Mouse (Mus musculus) stomach, embryonic 15.5 days (tissue): ENCODE results near the gene Ctsa. TPM values are rescaled to one million over a fixed set of nuclear protein-coding genes. Genes with fewer than 3 reads are reported as not detected.
"Not testable (repeated sequence)": the region's sequence is repeated elsewhere in the genome, so short reads cannot be mapped to it uniquely, and the experiment has no call there.

ENCODE experiments used
- ATAC-seq: fragments of 200-750 bp; cut with Nextera tagmentation; 2 replicates; pipeline ENCODE4 v1.8.0; 2017; ENCODE audit warnings: low read depth, moderate number of reproducible peaks, moderate TSS enrichment; ENCODE audit not compliant: insufficient read depth, low FRiP score
- H3K27ac ChIP-seq: fragments of 300-500 bp; sonication (generic); 2 replicates; pipeline ENCODE4 v1.5.1; 2015; ENCODE audit warnings: mild to moderate bottlenecking, inconsistent platforms
- H3K27me3 ChIP-seq: fragments of 300-500 bp; sonication (generic); replicated peaks from 2 replicates; pipeline ENCODE4 v1.6.1; 2015; ENCODE audit warnings: inconsistent platforms
- H3K36me3 ChIP-seq: fragments of 300-500 bp; sonication (generic); 2 replicates; pipeline ENCODE4 v1.6.1; 2015; ENCODE audit warnings: inconsistent platforms
- H3K4me1 ChIP-seq: fragments of 300-500 bp; sonication (generic); 2 replicates; pipeline ENCODE4 v1.6.1; 2015; ENCODE audit warnings: inconsistent platforms
- H3K4me2 ChIP-seq: fragments of 300-500 bp; sonication (generic); 2 replicates; pipeline ENCODE4 v1.6.1; 2015; ENCODE audit warnings: mild to moderate bottlenecking, inconsistent platforms
- H3K4me3 ChIP-seq: fragments of 300-500 bp; sonication (generic); replicated peaks from 2 replicates; pipeline ENCODE4 v1.5.1; 2015; ENCODE audit warnings: inconsistent platforms
- H3K9ac ChIP-seq: fragments of 300-500 bp; sonication (generic); 2 replicates; pipeline ENCODE4 v1.6.1; 2015; ENCODE audit warnings: inconsistent platforms
- H3K9me3 ChIP-seq: fragments of 300-500 bp; sonication (generic); 2 replicates; pipeline ENCODE4 v1.6.1; 2016; ENCODE audit warnings: inconsistent platforms
- WGBS: fragments of 180-500 bp; shearing (Covaris S2); methylation state at CpG from one replicate; pipeline ENCODE4 v1.1.7; 2015; 5-methylcytosine and 5-hydroxymethylcytosine counted together
- polyA plus RNA-seq: library from polyadenylated mRNA; unstranded; fragments of >200 nt; fragmentation: Nextera tagmentation; extraction: Ambion mirVana; gene quantifications from 2 replicates; pipeline ENCODE4 v1.2.1, GENCODE M21; 2015

Ctsa gene
- polyA plus RNA-seq, 1 experiment from 2014 or later = 132 TPM

DNA sequence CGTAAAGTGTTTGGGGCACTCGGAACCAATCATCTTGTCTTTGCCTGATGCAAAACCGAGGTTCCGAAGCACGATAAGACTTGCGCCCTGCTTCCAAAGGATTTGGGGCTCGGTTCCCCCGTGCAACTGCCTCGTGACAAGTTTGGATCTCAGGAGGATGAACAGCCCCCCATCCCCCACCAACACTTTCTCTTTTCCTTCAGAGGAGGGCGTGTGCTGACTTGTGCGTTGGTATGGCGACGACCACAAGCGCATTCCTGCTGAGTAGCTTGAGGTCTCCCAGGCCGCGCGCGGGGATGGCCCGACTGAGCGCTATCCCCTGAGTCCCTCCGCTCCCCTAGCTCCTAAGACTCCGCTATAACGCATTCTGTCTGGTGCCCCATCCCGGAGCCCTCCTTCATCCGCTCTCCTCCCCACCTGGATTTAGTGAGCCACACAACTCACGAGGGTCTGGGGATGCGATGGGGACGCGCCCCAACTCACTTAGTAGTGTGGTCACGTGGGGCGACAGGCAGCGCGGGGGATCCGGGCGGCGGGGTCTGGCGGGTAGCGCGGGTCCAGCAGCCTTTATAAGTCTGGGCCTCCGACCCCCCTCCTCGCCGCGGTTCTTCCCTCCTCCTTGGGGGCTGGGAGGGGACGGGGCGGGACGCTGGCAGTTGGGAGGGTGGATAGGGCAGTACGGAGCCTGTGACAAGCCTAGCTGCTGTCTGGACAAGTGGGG, 24.6 kb downstream of the Ctsa start, which contains the start of gene Pltp:
Pltp (minus strand) TSS at position 611 of the 721 bp plus-strand sequence.
- Histone ChIP-seq H3K4me2 (peak within 1 kb of the TSS; percentile 94), H3K9me3 (no peaks in the 10 kb centered on the region), H3K4me1 (peaks cover 42% of the 10 kb centered on the region), H3K4me3 (peak within 1 kb of the TSS; percentile 51), H3K27me3 (peaks cover 12% of the 10 kb centered on the region), H3K9ac (peak within 1 kb of the TSS; percentile 40; the same call in 1 of the 2 replicates), H3K36me3 (no peaks in the 10 kb centered on the region), H3K27ac (peak within 1 kb of the TSS; percentile 73; the same call in 1 of the 2 replicates)
- under 1% methylated on average over 46 of the region's 47 CpGs for WGBS
- ATAC-seq = peak; percentile 51; the same call in 1 of the 2 replicates

GRCm38 (mm10) chr2:164857842-164858553, 25.3 kb downstream of the Ctsa start:
- no peak for ATAC-seq

GRCm38 (mm10) chr2:164859155-164859554, 26.5 kb downstream of the Ctsa start:
- no peak overlapping the region for H3K4me2 ChIP-seq
- ATAC-seq = no peak

More at GRCm38 (mm10) chr2:164857842-164858553, 25.3 kb downstream of the Ctsa start:
- peak overlapping the region; percentile 51 for H3K4me3 ChIP-seq
- peak overlapping the region; percentile 64; the same call in 1 of the 2 replicates for H3K27ac ChIP-seq
- H3K36me3 ChIP-seq = no peaks in the 10 kb centered on the region
- H3K4me1 ChIP-seq = peaks cover 48% of the 10 kb centered on the region
- H3K4me2 ChIP-seq = peak overlapping the region; percentile 94
- WGBS = 13% methylated on average over 19 of the region's 19 CpGs
- peaks cover 12% of the 10 kb centered on the region for H3K27me3 ChIP-seq
- H3K9ac ChIP-seq = 0 out of 2 replicates have a peak overlapping the region, but pooled peaks have one; percentile 27
- no peaks in the 10 kb centered on the region for H3K9me3 ChIP-seq

GRCm38 (mm10) chr2:164859640-164860432, 27.2 kb downstream of the Ctsa start:
- H3K4me2 ChIP-seq = no peak overlapping the region
- H3K27ac ChIP-seq = no peak overlapping the region
- no peak for ATAC-seq
- no peak overlapping the region for H3K4me3 ChIP-seq
- WGBS = 60% methylated on average over 9 of the region's 9 CpGs
- no peaks in the 10 kb centered on the region for H3K36me3 ChIP-seq
- peaks cover 51% of the 10 kb centered on the region for H3K4me1 ChIP-seq
- no peak overlapping the region for H3K9ac ChIP-seq
- H3K9me3 ChIP-seq = no peaks in the 10 kb centered on the region
- H3K27me3 ChIP-seq = peaks cover 12% of the 10 kb centered on the region

More at GRCm38 (mm10) chr2:164859155-164859554, 26.5 kb downstream of the Ctsa start:
- H3K4me1 ChIP-seq = peaks cover 48% of the 10 kb centered on the region
- peaks cover 12% of the 10 kb centered on the region for H3K27me3 ChIP-seq
- no peak overlapping the region for H3K4me3 ChIP-seq
- no peaks in the 10 kb centered on the region for H3K9me3 ChIP-seq
- no peak overlapping the region for H3K9ac ChIP-seq
- no peak overlapping the region for H3K27ac ChIP-seq
- H3K36me3 ChIP-seq = no peaks in the 10 kb centered on the region
- 54% methylated on average over 2 of the region's 2 CpGs for WGBS

DNA sequence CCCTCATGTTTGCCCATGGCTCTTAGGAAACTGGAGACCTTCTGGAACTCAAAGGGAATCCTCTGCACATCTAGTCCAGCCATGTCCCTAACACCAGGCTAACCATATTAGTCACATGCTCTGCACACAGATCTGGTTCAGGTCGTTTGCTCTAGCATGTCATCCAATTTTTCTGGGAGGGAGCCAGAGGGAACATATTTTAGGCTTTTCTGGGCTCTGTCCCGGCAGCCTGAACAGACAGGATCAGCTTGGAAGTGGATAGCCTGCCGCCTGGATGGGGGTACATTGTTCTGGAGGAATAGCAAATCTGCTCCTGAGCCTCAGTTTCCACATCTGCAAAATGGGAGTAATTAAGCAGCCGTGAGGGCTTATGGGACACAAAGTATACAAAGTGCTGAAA, 28.4 kb downstream of the Ctsa start:
- no peak for ATAC-seq
- peaks cover 50% of the 10 kb centered on the region for H3K4me1 ChIP-seq
- no peak overlapping the region for H3K4me3 ChIP-seq
- no peak overlapping the region for H3K9ac ChIP-seq
- no peaks in the 10 kb centered on the region for H3K9me3 ChIP-seq
- peaks cover 12% of the 10 kb centered on the region for H3K27me3 ChIP-seq
- no peaks in the 10 kb centered on the region for H3K36me3 ChIP-seq
- WGBS = 56% methylated on average over 4 of the region's 4 CpGs
- H3K4me2 ChIP-seq = no peak overlapping the region
- no peak overlapping the region; the same call in 1 of the 2 replicates for H3K27ac ChIP-seq

DNA sequence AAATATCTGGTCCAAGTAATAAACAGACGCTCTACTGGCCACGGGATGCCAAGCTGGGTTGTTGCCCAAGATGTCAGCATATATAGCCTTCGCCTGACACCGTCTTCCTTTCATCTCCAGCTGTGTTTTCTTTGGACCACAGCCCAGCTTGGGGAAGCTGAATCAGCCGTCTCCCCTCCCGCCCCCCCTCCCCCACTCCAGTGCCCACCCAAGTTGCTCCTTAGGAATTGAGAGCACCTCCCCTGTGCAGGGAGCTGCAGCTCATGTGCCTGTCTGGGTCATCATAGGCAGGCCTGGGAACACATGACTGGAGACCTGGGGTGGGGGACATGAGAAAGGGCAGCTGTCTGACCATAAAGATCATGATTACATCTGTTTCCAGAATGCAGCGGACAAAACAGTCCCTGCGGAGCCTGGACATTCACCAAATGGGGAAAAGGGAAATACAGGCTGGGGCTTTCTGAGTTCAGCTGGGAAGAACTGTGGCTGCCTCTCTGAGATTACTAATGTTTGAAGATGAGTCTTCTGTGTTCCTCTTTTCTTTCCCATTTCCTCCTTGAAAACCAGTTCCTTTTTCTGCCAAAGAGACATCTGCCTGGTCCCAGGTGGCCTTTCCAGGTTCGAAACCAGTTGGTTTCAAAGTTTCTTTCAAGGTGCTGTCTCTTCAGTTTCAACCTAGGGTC, 29.6 kb downstream of the Ctsa start:
- WGBS = 19% methylated on average over 9 of the region's 9 CpGs
- no peak overlapping the region for H3K4me3 ChIP-seq
- peak overlapping the region; percentile 0; the same call in 1 of the 2 replicates for H3K4me2 ChIP-seq
- no peaks in the 10 kb centered on the region for H3K9me3 ChIP-seq
- no peaks in the 10 kb centered on the region for H3K36me3 ChIP-seq
- peak overlapping the region; percentile 84 for H3K27ac ChIP-seq
- peak; percentile 67 for ATAC-seq
- H3K4me1 ChIP-seq = peaks cover 45% of the 10 kb centered on the region
- peaks cover 5% of the 10 kb centered on the region for H3K27me3 ChIP-seq
- H3K9ac ChIP-seq = no peak overlapping the region

DNA sequence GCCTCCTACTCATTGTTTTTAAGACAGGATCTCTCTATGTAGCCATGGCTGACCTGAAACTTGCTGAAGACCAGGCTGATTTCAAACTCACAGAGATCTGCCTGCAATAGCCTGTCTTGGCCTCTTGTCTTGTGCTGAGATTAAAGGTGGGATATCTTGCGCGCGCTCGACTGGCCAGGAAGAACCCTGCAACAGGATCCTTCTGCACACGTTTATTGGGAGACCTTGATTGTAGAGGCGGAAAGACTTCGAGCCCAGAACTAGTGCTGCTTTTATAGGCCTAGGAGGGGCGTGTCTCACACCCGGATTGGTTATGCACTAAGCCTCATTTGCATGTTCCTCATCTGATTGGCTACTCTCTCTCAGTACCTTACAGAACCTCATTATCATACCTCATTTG, 30.7 kb downstream of the Ctsa start:
- H3K27ac ChIP-seq, ATAC-seq, H3K27me3 ChIP-seq, H3K9ac ChIP-seq, H3K36me3 ChIP-seq, H3K4me2 ChIP-seq, H3K4me3 ChIP-seq, H3K9me3 ChIP-seq: not testable (repeated sequence)
- WGBS = 90% methylated on average over 7 of the region's 9 CpGs
- H3K4me1 ChIP-seq = peaks cover 37% of the 10 kb centered on the region

DNA sequence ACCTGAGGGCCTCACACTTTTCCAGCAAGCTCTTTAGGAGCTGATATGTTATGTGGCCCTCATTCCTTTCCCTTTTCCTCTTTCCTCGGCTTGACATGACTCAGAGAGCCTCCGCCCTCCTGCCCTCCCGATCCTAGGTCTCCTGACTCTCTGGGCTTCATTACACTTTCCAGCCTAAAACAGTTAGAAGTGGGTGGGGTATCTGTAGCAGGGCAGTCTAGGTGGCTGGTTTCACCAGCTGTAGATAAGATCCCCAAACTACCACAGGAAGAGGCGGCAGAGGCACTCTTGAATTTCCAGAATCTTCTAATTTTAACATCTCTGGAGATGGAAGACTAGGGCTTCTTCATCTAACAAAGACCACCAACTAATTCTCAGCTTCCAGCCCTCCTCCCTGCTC, 31.9 kb downstream of the Ctsa start:
- Histone ChIP-seq H3K4me2 (no peak overlapping the region), H3K27me3 (no peaks in the 10 kb centered on the region), H3K4me1 (peaks cover 32% of the 10 kb centered on the region), H3K4me3 (no peak overlapping the region), H3K36me3 (no peaks in the 10 kb centered on the region), H3K9me3 (no peaks in the 10 kb centered on the region), H3K9ac (no peak overlapping the region), H3K27ac (no peak overlapping the region)
- WGBS = 55% methylated on average over 4 of the region's 4 CpGs
- ATAC-seq = no peak

GRCm38 (mm10) chr2:164866741-164867551, 34.3 kb downstream of the Ctsa start:
- Histone ChIP-seq H3K27ac (peak overlapping the region; percentile 68), H3K4me2 (no peak overlapping the region), H3K4me1 (peaks cover 19% of the 10 kb centered on the region), H3K27me3 (no peaks in the 10 kb centered on the region), H3K9ac (no peak overlapping the region), H3K36me3 (no peaks in the 10 kb centered on the region), H3K4me3 (no peak overlapping the region), H3K9me3 (no peaks in the 10 kb centered on the region)
- ATAC-seq = peak; percentile 56
- 29% methylated on average over 16 of the region's 16 CpGs for WGBS

GRCm38 (mm10) chr2:164867566-164867965, 34.9 kb downstream of the Ctsa start:
- H3K4me2 ChIP-seq = no peak overlapping the region
- no peaks in the 10 kb centered on the region for H3K9me3 ChIP-seq
- H3K27me3 ChIP-seq = no peaks in the 10 kb centered on the region
- H3K4me1 ChIP-seq = peaks cover 15% of the 10 kb centered on the region
- H3K4me3 ChIP-seq = no peak overlapping the region
- no peak overlapping the region for H3K9ac ChIP-seq
- WGBS = 93% methylated on average over 7 of the region's 7 CpGs
- no peaks in the 10 kb centered on the region for H3K36me3 ChIP-seq
- ATAC-seq = no peak
- H3K27ac ChIP-seq = peak overlapping the region; percentile 68
